Mouse (Mus musculus): Measurements from ENCODE around the gene L3mbtl3. TPM values are rescaled to one million over a fixed set of nuclear protein-coding genes. Genes with fewer than 3 reads are reported as not detected.

L3mbtl3 gene
- polyA plus RNA-seq, 1 experiment from 2014 or later, result 11.6 TPM

DNA sequence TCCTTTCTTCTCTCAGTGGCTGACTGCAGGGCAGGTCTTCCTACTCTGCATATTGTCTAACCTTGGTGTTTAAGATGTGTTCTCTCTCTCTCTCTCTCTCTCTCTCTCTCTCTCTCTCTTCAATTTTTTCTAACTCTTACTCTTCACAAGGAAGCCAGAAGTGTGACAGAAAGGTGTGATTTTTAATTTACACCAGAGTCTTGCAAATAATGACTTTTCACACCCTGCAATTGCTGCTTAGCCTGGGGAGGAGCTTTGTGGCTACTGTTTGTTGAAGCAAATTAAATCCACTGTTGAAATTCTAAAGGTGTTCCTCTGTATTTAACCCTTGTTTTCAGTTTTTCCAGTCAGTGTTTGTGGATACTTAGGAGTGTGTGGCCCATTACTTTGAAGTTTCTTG is 147.6 kb downstream of the L3mbtl3 start:
- H3K36me3 ChIP-seq, result no peaks in the 10 kb centered on the region
- H3K4me1 ChIP-seq, result no peaks in the 10 kb centered on the region
- no peaks in the 10 kb centered on the region for H3K9me3 ChIP-seq
- no peak overlapping the region for H3K27ac ChIP-seq
- no peak overlapping the region for H3K4me2 ChIP-seq
- H3K27me3 ChIP-seq (replicated peaks), result no peaks in the 10 kb centered on the region
- no peak overlapping the region for H3K4me3 ChIP-seq (replicated peaks)
- no peak for ATAC-seq (ENCODE audit: insufficient read depth, low FRiP score, low read depth)
- no peak overlapping the region for H3K9ac ChIP-seq

DNA sequence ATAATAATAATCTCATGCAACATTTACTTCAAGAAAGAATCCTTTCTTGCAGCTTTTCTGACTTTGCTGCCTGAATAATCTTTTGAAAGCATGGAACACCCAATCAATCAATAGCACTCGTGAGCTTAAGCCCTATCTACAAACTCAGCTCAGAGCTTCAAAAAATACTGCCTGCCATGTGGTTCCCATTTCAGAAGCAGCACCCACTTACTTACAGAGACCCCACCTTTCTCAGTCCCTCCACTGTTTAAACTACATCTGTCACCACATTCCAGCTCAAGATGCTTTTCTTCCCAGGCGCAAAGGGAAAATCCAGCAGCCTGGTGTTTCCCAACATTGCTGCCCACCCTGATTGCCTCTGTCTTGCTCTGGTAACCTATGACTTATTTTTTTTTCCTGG is 149.0 kb downstream of the L3mbtl3 start:
- H3K9me3 ChIP-seq, result no peaks in the 10 kb centered on the region
- H3K4me3 ChIP-seq (replicated peaks), result no peak overlapping the region
- H3K4me1 ChIP-seq, result no peaks in the 10 kb centered on the region
- H3K4me2 ChIP-seq, result no peak overlapping the region
- H3K27me3 ChIP-seq (replicated peaks), result no peaks in the 10 kb centered on the region
- WGBS, result 37% methylated on average over 2 of the region's 2 CpGs
- no peak overlapping the region for H3K9ac ChIP-seq
- H3K36me3 ChIP-seq, result no peaks in the 10 kb centered on the region
- ATAC-seq (ENCODE audit: insufficient read depth, low FRiP score, low read depth), result no peak
- H3K27ac ChIP-seq, result no peak overlapping the region

DNA sequence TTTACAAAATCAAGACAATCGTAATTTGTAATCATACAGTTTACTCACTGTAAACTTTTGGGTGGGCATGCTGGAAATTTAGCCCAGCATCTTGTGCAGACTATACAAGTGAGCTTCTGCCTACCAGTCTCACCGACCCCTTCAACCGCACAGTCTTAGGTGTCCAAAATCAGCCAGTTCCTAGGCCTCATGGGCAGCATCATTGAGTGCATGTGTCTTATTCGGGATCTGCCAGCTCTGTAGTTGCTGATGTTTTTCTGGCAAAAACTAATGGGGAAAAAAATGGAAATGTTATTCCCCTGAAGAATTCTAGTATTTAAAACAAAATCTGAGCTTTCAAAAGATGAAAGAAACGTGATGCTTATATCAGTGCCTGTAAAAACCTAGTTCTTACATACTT is 149.5 kb downstream of the L3mbtl3 start:
- WGBS, result 80% methylated on average over 5 of the region's 5 CpGs
- no peak for ATAC-seq (ENCODE audit: insufficient read depth, low FRiP score, low read depth)
- H3K9ac ChIP-seq, result no peak overlapping the region
- H3K4me1 ChIP-seq, result no peaks in the 10 kb centered on the region
- no peaks in the 10 kb centered on the region for H3K9me3 ChIP-seq
- no peaks in the 10 kb centered on the region for H3K27me3 ChIP-seq (replicated peaks)
- H3K4me3 ChIP-seq (replicated peaks), result no peak overlapping the region
- H3K27ac ChIP-seq, result no peak overlapping the region
- no peak overlapping the region for H3K4me2 ChIP-seq
- no peaks in the 10 kb centered on the region for H3K36me3 ChIP-seq

Small RNA genes within 50 kb of the gene (microRNA-seq; reads per million reads assigned to microRNA genes)
- gene Gm27754, result not detected

Other genes starting within 250 kb of the L3mbtl3 start
- not detected in 2 replicates for gene Samd3, start 146.3 kb downstream of the L3mbtl3 start, polyA plus RNA-seq (2015; fragmentation: Nextera tagmentation; extraction: Ambion mirVana)

Measured in stomach, embryonic 15.5 days (tissue).